Mouse (Mus musculus): ENCODE measurements around the gene Chd2. TPM values are rescaled to one million over a fixed set of nuclear protein-coding genes. Genes with fewer than 3 reads are reported as not detected.

The Chd2 gene
- total RNA-seq, 2 experiments from 2014 or later, result 28.2 to 38.8 TPM

- no peak for DNase-seq
Observed at GRCm38 (mm10) chr7:73564131-73564530, 22.5 kb upstream of the Chd2 start.

DNA sequence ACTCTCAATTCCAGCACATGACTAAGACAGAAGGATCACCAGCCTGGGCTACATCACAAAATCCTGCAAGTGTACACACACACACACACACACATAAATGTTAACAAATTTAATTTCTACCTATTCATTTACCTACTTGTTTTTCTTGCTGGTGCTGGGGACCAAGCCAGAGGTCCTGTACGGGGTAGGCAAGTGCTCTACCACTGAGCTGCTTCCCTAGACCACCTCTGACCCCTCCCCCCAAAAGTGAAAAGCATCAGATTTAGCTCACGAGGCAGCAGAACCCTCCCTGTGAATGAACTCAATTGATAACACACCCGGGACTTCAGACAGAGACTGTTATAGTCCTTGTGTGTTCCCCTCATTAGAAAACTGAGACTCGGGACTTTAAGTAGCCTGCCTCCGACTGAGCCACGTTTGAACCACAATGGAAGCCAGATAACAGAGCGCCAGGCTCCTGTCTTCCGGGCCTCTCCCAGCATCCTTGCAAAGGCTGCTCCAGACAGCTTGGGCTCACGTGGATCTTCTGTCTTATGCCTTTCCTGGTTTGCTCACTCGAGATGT, 19.9 kb upstream of the Chd2 start:
- no peak for DNase-seq

GRCm38 (mm10) chr7:73560811-73561210, 19.2 kb upstream of the Chd2 start:
- no peak for DNase-seq

DNA sequence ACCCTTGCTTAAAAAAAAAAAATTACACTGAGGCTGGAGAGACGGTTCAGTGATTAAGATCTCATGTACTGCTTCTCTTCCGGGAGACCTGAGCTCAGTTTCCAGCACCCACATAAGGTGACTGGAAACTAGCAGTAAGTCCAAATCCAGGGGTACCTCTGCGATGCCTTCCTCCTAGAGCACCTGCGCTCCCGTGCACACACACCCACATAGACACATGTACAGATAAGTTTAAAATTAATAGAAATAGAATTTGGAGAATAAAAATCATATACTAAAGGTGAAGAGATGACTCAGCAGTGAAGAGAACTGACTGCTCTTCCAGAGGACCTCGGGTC, 18.2 kb upstream of the Chd2 start:
- no peak for DNase-seq

- DNase-seq, result peak; percentile 66 to 68
Observed at GRCm38 (mm10) chr7:73559170-73559852, 17.7 kb upstream of the Chd2 start.

DNA sequence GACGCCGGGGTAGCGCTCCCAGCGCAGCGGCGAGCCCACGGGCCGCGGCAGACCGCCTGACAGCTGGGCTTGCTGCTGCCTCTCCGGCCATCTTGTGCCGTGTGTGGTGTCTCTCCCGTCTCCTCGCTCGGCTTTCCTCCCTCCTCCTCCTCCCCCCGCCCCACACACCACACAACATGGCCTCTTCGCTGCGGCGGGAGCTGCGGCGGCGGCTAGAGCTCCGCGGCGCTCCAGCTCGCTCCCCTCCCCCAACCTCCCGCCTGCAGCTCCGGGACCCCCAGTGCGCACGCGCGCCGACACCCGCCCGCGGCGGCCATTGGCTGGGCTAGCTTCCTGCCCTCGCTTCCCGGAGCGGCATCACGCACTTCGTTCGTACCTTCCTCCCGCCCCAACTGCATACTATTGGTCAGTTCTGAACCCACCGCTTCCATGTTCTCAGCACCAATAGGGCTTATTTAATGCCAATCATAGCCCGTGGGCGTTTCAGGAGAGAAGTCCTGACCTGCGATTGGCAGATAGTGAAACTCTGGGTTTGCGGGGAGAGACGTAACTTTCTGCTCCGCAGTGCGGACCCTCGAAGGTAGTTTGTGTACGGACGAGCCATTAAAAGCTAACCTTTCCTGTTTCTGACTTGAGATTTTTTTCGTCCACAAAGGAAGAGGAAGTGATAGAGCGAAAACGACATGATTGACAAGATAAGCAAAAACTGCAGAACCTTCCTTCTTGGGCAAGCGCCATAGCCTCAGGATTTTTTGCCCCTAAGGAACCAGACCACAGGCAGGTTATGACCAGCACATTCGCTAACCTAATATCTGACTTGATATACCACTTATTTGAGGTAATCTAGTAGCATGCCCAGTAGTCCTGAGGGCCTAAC, 16.9 kb upstream of the Chd2 start:
- DNase-seq, result peak; percentile 99 to 100

DNA sequence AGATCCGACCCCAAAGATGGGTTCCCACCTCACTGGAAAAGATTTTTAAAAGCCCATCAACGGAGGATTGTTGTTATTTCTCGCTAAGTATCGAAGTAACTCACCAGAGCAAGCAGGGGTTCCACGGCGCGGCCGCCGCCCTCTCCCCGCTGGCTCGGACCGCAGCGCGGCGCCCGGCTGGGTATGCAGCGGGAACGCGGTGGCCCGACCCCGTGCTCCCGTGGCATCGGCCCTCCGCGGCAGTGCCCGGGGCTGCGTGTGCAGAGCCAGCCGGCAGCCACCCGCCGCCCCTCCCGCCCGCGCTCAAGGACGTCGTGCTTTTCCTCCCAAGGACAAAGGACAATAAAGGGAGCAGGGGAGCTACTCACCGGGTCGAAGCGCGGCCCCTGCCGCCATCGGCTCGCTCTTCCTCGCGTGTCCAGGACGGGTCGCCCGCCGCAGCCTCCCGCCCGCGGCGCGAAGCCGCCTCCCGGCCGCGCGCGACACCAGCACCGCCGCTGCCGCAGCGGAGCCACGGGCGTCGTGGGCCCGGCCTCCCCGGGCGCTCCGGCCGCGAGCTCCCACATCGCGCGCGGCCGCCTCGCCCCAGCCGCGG, 16.1 kb upstream of the Chd2 start:
- peak; percentile 58 to 76 for DNase-seq

- no peak for DNase-seq
Observed at GRCm38 (mm10) chr7:73556688-73557667, 15.3 kb upstream of the Chd2 start.

GRCm38 (mm10) chr7:73555918-73556580, 14.4 kb upstream of the Chd2 start:
- no peak for DNase-seq

DNA sequence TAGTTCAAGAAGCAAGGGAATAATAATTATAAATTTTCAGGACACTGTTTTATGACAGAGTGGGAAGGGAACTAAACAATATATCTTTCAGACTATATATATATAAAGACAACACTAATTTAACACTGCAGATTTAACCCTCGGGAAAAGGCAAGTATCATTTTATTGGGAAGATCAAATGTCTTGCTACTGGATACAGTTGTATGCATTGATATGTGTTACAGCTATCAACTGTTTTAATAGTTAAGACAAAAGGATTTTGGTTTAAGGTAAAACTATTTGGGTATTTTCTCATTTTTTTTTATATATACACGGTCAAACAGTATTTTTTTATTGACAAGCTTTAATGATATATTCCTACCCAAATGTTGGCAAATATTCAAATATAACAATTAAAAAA, 13.2 kb upstream of the Chd2 start:
- DNase-seq, result no peak

GRCm38 (mm10) chr7:73553160-73553559, 11.5 kb upstream of the Chd2 start:
- no peak for DNase-seq

DNA sequence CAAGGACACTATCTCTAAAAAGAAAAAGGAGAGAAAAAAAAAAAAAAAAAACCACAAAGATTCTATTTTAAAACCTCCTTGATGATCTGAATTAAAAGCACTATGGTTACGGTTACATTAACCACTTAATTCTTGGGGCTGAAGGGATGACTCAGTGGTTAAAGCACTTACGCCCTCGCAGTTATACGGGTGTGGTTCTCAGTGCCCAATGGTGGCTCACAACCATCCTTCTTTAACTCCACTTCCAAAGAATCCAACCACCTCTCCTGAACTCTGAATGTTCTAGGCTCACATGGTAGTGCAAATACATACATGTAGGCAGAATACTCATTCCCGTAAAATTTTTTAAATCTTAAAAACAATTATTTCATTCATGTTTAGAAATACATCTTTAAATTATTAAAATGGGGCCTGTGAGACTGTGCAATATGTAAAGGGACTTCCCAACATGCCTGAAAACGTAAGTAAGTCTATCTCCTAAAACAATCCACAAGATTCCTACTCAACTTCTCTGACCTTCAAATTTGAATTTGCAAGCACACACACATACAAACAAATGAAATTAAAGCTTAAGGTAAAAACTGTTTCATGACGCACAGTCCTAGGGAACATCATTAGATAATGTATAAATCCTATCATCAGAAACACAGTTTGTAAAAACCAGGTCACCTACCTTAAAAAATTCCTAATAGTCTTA, 10.6 kb upstream of the Chd2 start:
- DNase-seq, result no peak

DNA sequence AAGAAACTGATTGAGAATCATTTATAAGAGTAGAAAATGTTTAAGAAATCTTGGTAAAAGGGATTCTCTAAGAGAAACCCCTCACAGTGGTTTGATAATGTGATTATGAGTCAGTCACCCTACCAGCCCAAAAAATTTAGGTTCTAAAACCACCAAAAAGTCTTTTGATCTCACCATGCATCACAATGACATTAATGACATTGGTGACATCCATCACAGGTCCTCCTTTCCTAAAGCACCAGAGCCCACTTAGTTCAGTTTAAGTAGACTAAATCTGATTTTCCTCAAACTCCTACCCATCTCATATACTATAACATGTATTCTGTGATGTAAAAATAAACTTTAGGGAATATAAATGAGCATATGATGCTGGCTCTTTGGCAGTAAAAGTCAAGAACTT, 9.7 kb upstream of the Chd2 start:
- DNase-seq, result no peak

DNA sequence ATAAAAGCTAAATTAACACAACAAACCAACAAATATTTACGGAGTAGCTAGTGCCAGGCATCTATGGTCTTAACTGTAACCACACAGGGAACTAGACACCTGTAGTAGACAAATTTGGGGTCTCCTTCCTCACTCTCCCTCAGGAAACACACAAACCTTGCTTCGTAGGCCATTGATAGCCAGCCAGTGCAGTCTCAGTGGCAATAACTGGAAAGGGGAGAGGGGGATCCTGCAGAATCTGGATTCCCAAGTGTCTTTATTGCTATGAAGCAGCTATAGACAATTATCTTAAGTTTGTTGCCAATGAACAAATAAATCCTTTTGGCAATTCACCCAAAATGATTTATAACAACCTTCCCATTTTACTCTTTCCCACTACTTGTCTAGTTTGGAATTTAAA, 6.4 kb upstream of the Chd2 start:
- DNase-seq, result no peak

DNA sequence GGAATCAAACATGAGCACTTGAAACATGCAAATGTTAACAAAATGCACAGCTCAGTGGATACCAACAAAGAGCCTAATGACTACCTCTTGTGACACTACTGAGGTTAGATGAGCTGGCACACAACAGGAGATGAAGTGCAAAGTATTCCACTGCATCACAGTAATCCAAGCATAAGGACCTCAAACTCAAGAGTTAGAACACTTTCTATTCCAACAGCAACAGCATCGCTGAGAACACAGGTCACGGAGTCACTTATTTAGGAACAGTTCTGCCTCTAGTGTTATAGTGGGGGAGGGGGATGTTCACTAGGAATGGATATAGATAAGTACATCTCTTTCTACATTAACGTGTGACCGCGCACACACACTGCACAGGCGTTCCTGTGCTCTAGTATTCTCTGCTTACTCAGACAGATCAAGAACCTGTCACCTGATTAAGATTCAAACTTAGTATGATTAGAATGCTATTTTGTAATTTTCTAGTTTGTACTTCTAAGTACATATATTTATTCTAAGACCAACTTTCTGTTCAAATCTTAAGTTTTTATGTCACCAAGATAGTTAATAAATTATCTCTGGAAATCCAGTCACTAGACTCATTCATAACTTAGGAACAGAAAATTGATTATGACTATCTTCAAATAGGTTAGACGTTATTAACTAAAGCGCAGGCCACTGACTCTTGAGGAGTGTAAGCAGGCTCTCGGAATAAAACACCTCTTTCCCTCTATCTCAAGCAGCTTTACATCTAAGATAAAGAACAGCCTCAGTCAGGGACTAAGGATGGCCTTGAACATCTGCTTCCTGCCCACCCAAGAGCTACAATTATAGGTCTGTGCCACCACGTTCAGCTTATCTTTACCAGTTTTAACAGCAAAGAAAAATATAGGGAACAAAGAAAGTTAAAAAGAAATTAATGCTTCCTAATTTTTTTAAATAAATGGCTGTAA, 5.2 kb upstream of the Chd2 start:
- DNase-seq, result peak in 1 of 2 experiments; percentile 39

GRCm38 (mm10) chr7:73545004-73545403, 3.4 kb upstream of the Chd2 start:
- peak in 1 of 2 experiments; percentile 0 for DNase-seq

- no peak for DNase-seq
Observed at GRCm38 (mm10) chr7:73542131-73542853, 662 bp upstream of the Chd2 start.

DNA sequence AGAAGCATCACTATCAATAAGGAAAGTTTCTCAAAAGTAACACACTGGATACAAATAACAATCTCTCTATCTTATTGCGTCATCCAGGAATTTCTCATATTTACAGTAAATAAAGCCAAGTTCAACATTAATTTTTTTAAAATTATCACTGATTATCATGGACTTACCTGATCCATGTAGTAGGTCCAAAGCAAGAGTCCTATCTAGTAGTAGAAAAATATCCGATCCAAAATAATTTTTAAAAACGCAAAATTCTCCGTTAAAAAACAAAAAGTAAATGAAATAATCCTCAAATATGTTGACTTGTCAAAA, 595 bp downstream of the Chd2 start:
- DNase-seq, result no peak

Measured in heart, adult 18-20 months (tissue).